Mouse (Mus musculus) embryonic facial prominence, embryonic 11.5 days (tissue): Measurements from ENCODE around the gene She. TPM values are rescaled to one million over a fixed set of nuclear protein-coding genes. Genes with fewer than 3 reads are reported as not detected.

ENCODE experiments used
- ATAC-seq: fragments of 200-750 bp; cut with Nextera tagmentation; replicated peaks from 2 replicates; pipeline ENCODE4 v1.8.0; 2017; ENCODE audit warnings: low read depth; ENCODE audit not compliant: insufficient number of reproducible peaks, low FRiP score, low TSS enrichment
- DNase-seq: peaks from one replicate; pipeline ENCODE4 v3.0.0-alpha.2; 2015; ENCODE audit warnings: low spot score
- H3K27ac ChIP-seq: fragments of 300-500 bp; sonication (generic); replicated peaks from 2 replicates; pipeline ENCODE4 v1.5.1; 2014; ENCODE audit warnings: mild to moderate bottlenecking, low read depth, low read length, control low read depth
- H3K27me3 ChIP-seq: fragments of 300-500 bp; sonication (generic); 2 replicates; pipeline ENCODE4 v1.6.1; 2014; ENCODE audit warnings: mild to moderate bottlenecking, low read length, moderate library complexity, mixed read lengths; ENCODE audit not compliant: control insufficient read depth, insufficient read depth
- H3K36me3 ChIP-seq: fragments of 300-500 bp; sonication (generic); replicated peaks from 2 replicates; pipeline ENCODE4 v1.6.1; 2014; ENCODE audit warnings: low read depth, mild to moderate bottlenecking, low read length, moderate library complexity, mixed read lengths; ENCODE audit not compliant: control insufficient read depth, insufficient read depth
- H3K4me1 ChIP-seq: fragments of 300-500 bp; sonication (generic); 2 replicates; pipeline ENCODE4 v1.6.1; 2014; ENCODE audit warnings: low read length, mixed read lengths; ENCODE audit not compliant: control insufficient read depth, insufficient read depth
- H3K4me2 ChIP-seq: fragments of 300-500 bp; sonication (generic); 2 replicates; pipeline ENCODE4 v1.6.1; 2014; ENCODE audit warnings: low read depth, mild to moderate bottlenecking, control low read depth, low read length, moderate library complexity
- H3K4me3 ChIP-seq: fragments of 300-500 bp; sonication (generic); 2 replicates; pipeline ENCODE4 v1.5.1; 2014; ENCODE audit warnings: low read depth, low read length, control low read depth
- H3K9ac ChIP-seq: fragments of 300-500 bp; sonication (generic); replicated peaks from 2 replicates; pipeline ENCODE4 v1.6.1; 2014; ENCODE audit warnings: mild to moderate bottlenecking, control low read depth, low read length
- H3K9me3 ChIP-seq: fragments of 300-500 bp; sonication (generic); replicated peaks from 2 replicates; pipeline ENCODE4 v1.6.1; 2016; ENCODE audit warnings: mild to moderate bottlenecking, low read length, inconsistent platforms, mixed read lengths; ENCODE audit not compliant: control insufficient read depth
- WGBS: fragments of 180-500 bp; shearing (Covaris S2); extraction: QIAGEN DNeasy Blood & Tissue Kit; methylation state at CpG from one replicate; pipeline ENCODE4 v1.1.7; 2014; 5-methylcytosine and 5-hydroxymethylcytosine counted together
- polyA plus RNA-seq: library from polyadenylated mRNA; unstranded; fragments of >200 nt; fragmentation: Nextera tagmentation; extraction: Ambion mirVana; gene quantifications from 2 replicates; pipeline ENCODE4 v1.2.1, GENCODE M21; 2014

She gene
- polyA plus RNA-seq, 1 experiment from 2014 or later, result 2.7 TPM

DNA sequence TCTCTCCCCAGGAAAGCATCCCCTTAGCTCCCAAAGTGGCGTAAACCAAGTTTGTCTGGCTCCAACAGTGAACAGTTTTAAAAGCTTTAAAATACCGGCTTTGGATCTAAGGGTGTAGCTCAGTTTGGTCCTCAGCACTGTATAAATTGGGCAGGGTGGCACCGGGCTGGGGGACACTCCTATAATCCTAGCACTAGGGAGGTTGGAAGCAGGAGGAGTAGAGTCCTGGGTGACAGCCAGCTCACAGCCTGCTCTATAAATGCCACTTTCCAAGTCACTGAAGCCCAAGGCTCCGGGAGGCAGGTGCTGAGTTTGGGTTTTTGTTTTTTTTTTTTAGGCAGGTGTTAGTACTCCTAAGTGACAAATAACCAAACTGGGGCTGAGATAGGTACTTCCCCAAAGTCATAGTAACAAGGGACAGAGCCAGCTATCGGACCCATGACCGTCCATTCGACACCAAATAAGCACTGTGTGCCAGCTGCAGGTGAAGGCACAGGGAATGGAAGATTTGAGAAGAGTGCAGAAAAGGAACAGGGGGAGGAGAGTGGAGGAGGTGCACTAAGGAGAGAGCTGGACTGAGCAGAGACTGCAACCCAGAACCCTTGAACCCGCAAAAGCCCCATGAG lies 51.5 kb downstream of the She start:
- H3K27ac ChIP-seq, result no peak overlapping the region
- H3K9ac ChIP-seq, result no peak overlapping the region
- no peaks in the 10 kb centered on the region for H3K9me3 ChIP-seq
- DNase-seq (no peak), ATAC-seq (no peak)
- 74% methylated on average over 8 of the region's 8 CpGs for WGBS
- no peak overlapping the region for H3K4me3 ChIP-seq
- no peaks in the 10 kb centered on the region for H3K36me3 ChIP-seq
- no peaks in the 10 kb centered on the region for H3K27me3 ChIP-seq
- no peak overlapping the region for H3K4me2 ChIP-seq
- H3K4me1 ChIP-seq, result no peaks in the 10 kb centered on the region

DNA sequence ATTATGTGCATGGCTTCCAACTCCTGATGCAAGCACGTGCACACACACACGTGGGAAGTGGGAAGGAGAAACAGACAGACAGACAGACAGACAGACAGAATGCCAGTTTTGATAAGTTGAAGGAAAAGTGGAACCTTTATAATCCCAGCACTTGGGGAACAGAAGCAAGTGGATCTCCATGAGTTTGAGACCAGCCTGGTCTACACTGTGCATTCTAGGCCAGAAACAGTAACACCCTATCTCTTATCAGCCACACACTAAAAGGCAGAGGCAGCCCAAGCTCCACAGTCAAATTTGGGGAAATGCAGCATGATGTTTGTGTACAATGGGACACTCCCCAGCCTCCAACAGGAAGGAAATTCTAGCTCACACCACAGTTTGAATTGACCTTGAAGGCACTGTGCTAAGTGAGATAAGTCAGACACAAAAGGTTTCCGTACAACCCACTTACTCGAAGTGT lies 52.4 kb downstream of the She start:
- Histone ChIP-seq H3K36me3 (no peaks in the 10 kb centered on the region), H3K9ac (no peak overlapping the region), H3K4me1 (no peaks in the 10 kb centered on the region), H3K27me3 (no peaks in the 10 kb centered on the region), H3K27ac (no peak overlapping the region), H3K9me3 (no peaks in the 10 kb centered on the region), H3K4me3 (no peak overlapping the region), H3K4me2 (no peak overlapping the region)
- DNase-seq (no peak), ATAC-seq (no peak)
- 83% methylated on average over 4 of the region's 4 CpGs for WGBS

DNA sequence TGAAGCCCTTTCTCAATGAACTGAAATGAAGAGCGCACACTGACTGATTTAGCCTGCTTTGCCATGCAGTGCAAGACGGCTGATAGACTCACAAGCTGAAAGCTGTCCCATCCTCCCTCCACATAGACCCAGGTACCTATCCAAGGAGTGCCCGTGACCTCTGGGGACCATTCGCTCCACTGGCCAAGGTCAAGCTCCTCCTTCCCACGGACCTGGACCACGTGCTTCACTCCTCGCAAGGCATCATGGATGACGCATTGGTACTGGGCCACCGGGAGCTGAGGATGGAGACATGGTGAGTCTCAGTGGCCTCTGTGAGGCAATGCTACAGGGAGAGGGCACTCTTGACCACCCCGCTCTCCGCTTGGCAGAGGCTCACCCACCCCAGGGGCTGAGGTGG lies 54.6 kb downstream of the She start:
- 92% methylated on average over 11 of the region's 11 CpGs for WGBS
- Histone ChIP-seq H3K27me3 (no peaks in the 10 kb centered on the region), H3K9me3 (no peaks in the 10 kb centered on the region), H3K4me2 (no peak overlapping the region), H3K9ac (no peak overlapping the region), H3K36me3 (no peaks in the 10 kb centered on the region), H3K27ac (no peak overlapping the region), H3K4me3 (no peak overlapping the region), H3K4me1 (no peaks in the 10 kb centered on the region)
- ATAC-seq (no peak), DNase-seq (no peak)

DNA sequence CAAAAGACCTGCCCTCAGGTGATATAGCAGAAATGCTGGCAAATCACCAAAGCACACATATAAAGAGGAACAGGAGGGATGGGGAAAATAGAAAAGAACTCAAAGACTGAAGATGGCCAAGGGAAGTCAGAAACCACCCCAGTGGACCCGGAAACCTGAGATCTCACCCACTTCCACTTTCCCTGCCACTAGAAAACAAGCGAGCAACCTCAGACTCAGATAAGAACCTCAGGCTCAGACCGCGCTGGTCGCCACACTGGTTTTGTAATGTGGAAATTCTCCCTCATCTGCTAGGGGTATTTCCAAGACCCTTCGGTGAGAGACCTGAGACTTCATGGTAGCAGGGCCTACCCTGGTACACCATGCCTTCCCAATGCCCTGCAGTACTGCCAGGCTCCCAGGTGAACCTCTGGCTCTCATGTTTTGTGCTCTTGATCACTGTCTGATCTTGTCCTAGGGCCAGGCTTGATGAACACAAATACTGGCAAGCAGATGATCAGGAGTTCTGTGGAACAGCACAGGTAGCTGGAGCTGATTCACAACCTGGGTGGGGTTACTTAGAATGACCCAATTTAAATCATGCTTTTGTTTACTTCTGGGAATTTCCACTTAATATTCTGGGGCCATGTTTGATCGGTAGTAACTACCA lies 56.5 kb downstream of the She start:
- 82% methylated on average over 7 of the region's 7 CpGs for WGBS
- no peaks in the 10 kb centered on the region for H3K27me3 ChIP-seq
- no peak for DNase-seq
- no peak for ATAC-seq
- no peak overlapping the region for H3K27ac ChIP-seq
- no peaks in the 10 kb centered on the region for H3K9me3 ChIP-seq
- H3K9ac ChIP-seq, result no peak overlapping the region; the same call in 1 of the 2 replicates
- no peaks in the 10 kb centered on the region for H3K36me3 ChIP-seq
- H3K4me1 ChIP-seq, result no peaks in the 10 kb centered on the region
- H3K4me3 ChIP-seq, result no peak overlapping the region
- H3K4me2 ChIP-seq, result no peak overlapping the region

DNA sequence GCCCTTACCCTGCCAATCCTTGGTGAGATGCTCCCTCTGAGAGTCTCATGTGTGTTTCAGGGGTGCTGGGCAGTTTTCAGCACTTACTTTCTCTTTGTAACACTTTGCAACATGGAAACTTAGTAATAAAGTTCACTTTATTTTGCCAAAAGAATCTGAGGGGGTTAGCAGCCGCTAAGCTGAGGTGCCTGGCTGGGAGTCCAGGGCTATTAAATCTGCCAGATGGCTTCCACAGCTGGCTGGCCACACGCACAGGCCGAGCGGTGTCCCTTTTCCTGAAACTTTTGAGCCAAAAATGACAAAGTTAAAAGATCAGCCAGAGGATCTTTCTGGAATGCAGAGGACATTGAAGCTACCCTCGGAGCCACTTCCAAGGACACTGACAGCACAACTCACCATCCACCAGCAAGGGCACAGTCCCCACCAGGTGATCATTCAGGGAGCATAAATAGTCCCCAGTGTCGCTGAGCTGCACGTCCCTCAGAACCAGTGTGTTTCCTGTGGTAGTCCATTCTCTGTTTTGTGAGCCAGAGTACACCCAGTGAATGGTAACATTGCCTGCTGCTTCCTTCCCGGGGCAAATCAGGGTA lies 58.8 kb downstream of the She start:
- ATAC-seq, result no peak
- no peak overlapping the region for H3K27ac ChIP-seq
- WGBS, result 77% methylated on average over 8 of the region's 8 CpGs
- no peak overlapping the region for H3K4me2 ChIP-seq
- no peak overlapping the region for H3K9ac ChIP-seq
- H3K36me3 ChIP-seq, result no peaks in the 10 kb centered on the region
- H3K9me3 ChIP-seq, result no peaks in the 10 kb centered on the region
- H3K4me1 ChIP-seq, result no peaks in the 10 kb centered on the region
- no peak overlapping the region for H3K4me3 ChIP-seq
- no peak for DNase-seq
- H3K27me3 ChIP-seq, result no peaks in the 10 kb centered on the region

DNA sequence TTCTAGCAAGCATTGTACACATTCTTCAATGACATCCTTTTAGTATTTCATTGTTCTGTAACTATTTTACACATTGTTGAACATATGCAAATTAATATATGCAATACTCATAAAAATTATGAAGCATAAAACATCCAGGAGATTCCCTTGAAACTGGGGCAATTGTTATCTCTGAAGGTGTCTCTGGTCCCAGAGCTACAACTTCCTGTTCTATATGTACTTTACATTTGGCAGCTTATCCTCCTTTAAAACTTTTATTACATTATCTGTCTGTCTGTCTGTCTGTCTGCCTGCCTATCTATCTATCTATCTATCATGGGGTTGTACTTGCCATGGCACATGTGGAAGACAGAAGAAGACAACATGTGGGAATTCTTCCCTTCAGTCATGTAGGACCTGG lies 60.5 kb downstream of the She start:
- no peak for ATAC-seq
- H3K36me3 ChIP-seq, result no peaks in the 10 kb centered on the region
- no peak overlapping the region for H3K4me3 ChIP-seq
- no peaks in the 10 kb centered on the region for H3K9me3 ChIP-seq
- no peak for DNase-seq
- no peaks in the 10 kb centered on the region for H3K4me1 ChIP-seq
- no peak overlapping the region for H3K4me2 ChIP-seq
- no peak overlapping the region for H3K27ac ChIP-seq
- H3K9ac ChIP-seq, result no peak overlapping the region
- H3K27me3 ChIP-seq, result no peaks in the 10 kb centered on the region

DNA sequence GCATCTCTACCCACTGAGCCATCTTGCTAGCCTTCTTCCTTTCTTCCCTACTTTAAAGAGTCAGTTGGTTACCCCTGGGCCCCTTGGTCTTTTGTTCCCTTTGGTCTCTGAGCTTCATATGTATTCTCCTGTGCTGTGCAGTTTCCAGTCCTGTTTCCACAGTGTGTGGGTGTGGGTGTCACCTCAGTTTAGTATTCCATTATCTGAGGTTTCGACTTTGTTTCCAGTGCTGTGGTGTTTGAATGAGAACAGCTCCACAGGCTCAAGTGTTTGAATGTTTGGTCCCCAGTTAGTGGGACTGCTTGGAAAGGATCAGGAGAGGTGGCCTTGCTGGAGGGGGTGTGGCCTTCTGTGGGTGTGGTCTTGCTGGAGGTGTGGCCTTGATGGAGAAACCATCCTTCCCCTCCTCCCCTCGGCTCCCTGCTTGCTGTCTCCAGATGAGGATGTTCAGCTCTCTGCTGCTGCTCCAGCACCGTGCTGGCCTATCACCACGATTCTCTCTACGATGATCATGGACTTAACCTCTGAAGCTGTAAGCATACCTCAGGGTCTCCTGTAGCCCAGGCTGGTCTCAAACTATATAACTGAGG lies 61.4 kb downstream of the She start:
- no peak overlapping the region for H3K27ac ChIP-seq

DNA sequence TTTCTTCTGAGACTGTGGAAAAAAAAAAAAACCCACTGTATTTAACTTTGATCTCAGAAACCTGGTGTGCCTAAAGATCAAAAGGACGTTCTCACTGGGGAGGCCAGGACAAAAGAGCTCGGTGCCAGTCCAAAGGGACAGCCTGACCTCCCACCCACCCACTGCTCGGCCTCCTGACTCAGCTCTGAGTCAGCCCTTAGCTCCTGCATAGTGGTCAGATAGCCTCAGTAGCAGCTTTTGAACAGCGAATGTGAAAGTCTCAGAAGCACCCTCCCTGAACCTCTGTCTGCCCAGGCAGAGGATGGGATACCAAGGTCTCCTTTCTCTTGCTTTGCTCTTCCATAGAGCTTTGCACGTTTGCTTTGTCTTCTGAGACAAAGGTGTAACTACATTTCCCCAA lies 65.4 kb downstream of the She start:
- Histone ChIP-seq H3K9ac (no peak overlapping the region), H3K4me3 (no peak overlapping the region), H3K4me2 (no peak overlapping the region), H3K9me3 (no peaks in the 10 kb centered on the region), H3K27ac (no peak overlapping the region), H3K4me1 (0 out of 2 replicates have a peak, but pooled peaks cover 2% of the 10 kb centered on the region), H3K36me3 (no peaks in the 10 kb centered on the region), H3K27me3 (no peaks in the 10 kb centered on the region)
- ATAC-seq (no peak), DNase-seq (no peak)
- WGBS, result 33% methylated on average over 5 of the region's 5 CpGs

More for the DNA sequence above, 61.4 kb downstream of the She start:
- ATAC-seq, result no peak
- no peaks in the 10 kb centered on the region for H3K9me3 ChIP-seq
- WGBS, result 81% methylated on average over 5 of the region's 5 CpGs
- H3K4me2 ChIP-seq, result no peak overlapping the region
- no peak for DNase-seq
- H3K9ac ChIP-seq, result no peak overlapping the region
- no peak overlapping the region for H3K4me3 ChIP-seq
- H3K27me3 ChIP-seq, result no peaks in the 10 kb centered on the region
- H3K36me3 ChIP-seq, result no peaks in the 10 kb centered on the region
- H3K4me1 ChIP-seq, result no peaks in the 10 kb centered on the region
